Mouse (Mus musculus): ENCODE results near the gene Akap1. TPM values are rescaled to one million over a fixed set of nuclear protein-coding genes. Genes with fewer than 3 reads are reported as not detected.

Gene Akap1
- total and polyA plus RNA-seq, 3 experiments = 10.9 to 18.8 (median 12.0) TPM

GRCm38 (mm10) chr11:88873667-88874030 lies 9.3 kb upstream of the Akap1 start:
- Histone ChIP-seq H3K36me3 (replicated peaks) (no peaks in the 10 kb centered on the region), H3K9me3 (replicated peaks) (no peaks in the 10 kb centered on the region), H3K4me3 (ENCODE audit: low read depth, low read length) (no peak overlapping the region), H3K27me3 (ENCODE audit: insufficient read depth, low read length) (peaks cover 35% of the 10 kb centered on the region), H3K4me1 (ENCODE audit: insufficient read depth, low read depth, low read length) (no peaks in the 10 kb centered on the region)
- TF ChIP-seq CTCF (IDR thresholded peaks at IDR 0.05; ENCODE audit: low read depth, low read length) (no peak), GATA1 (IDR thresholded peaks at IDR 0.05; ENCODE audit: borderline replicate concordance, low read length) (no peak), POLR2AphosphoS5 (IDR thresholded peaks at IDR 0.05; ENCODE audit: insufficient replicate concordance, low read depth, low read length) (no peak), GATA2 (IDR thresholded peaks at IDR 0.05; ENCODE audit: borderline replicate concordance, low read depth, low read length) (no peak), TAL1 (conservative IDR thresholded peaks at IDR 0.05; ENCODE audit: low read depth, low read length) (no peak)
- DNase-seq (ENCODE audit: low spot score) = no peak
- ATAC-seq (ENCODE audit: extremely low read depth, insufficient number of reproducible peaks, low FRiP score, poor library complexity, severe bottlenecking) = no peak

GRCm38 (mm10) chr11:88873027-88873666 lies 8.8 kb upstream of the Akap1 start:
- peaks cover 38% of the 10 kb centered on the region for H3K27me3 ChIP-seq (ENCODE audit: insufficient read depth, low read length)
- H3K36me3 ChIP-seq (replicated peaks) = no peaks in the 10 kb centered on the region
- no peak overlapping the region for H3K4me3 ChIP-seq (ENCODE audit: low read depth, low read length)
- DNase-seq (ENCODE audit: low spot score) (no peak), ATAC-seq (ENCODE audit: extremely low read depth, insufficient number of reproducible peaks, low FRiP score, poor library complexity, severe bottlenecking) (no peak)
- H3K9me3 ChIP-seq (replicated peaks) = no peaks in the 10 kb centered on the region
- TF ChIP-seq GATA2 (IDR thresholded peaks at IDR 0.05; ENCODE audit: borderline replicate concordance, low read depth, low read length) = no peak
- no peak for TF ChIP-seq POLR2AphosphoS5 (IDR thresholded peaks at IDR 0.05; ENCODE audit: insufficient replicate concordance, low read depth, low read length)
- TF ChIP-seq GATA1 (IDR thresholded peaks at IDR 0.05; ENCODE audit: borderline replicate concordance, low read length) = no peak
- TF ChIP-seq TAL1 (conservative IDR thresholded peaks at IDR 0.05; ENCODE audit: low read depth, low read length) = no peak
- no peak for TF ChIP-seq CTCF (IDR thresholded peaks at IDR 0.05; ENCODE audit: low read depth, low read length)
- H3K4me1 ChIP-seq (ENCODE audit: insufficient read depth, low read depth, low read length) = no peaks in the 10 kb centered on the region

GRCm38 (mm10) chr11:88869443-88869842 lies 5.1 kb upstream of the Akap1 start:
- TF ChIP-seq GATA2 (IDR thresholded peaks at IDR 0.05; ENCODE audit: borderline replicate concordance, low read depth, low read length) (no peak), CTCF (IDR thresholded peaks at IDR 0.05; ENCODE audit: low read depth, low read length) (no peak), POLR2AphosphoS5 (IDR thresholded peaks at IDR 0.05; ENCODE audit: insufficient replicate concordance, low read depth, low read length) (no peak), TAL1 (conservative IDR thresholded peaks at IDR 0.05; ENCODE audit: low read depth, low read length) (no peak), GATA1 (IDR thresholded peaks at IDR 0.05; ENCODE audit: borderline replicate concordance, low read length) (no peak)
- DNase-seq (ENCODE audit: low spot score) = no peak
- H3K4me3 ChIP-seq (ENCODE audit: low read depth, low read length) = no peak overlapping the region
- H3K9me3 ChIP-seq (replicated peaks) = no peaks in the 10 kb centered on the region
- H3K27me3 ChIP-seq (ENCODE audit: insufficient read depth, low read length) = peaks cover 39% of the 10 kb centered on the region
- H3K4me1 ChIP-seq (ENCODE audit: insufficient read depth, low read depth, low read length) = peaks cover 7% of the 10 kb centered on the region
- H3K36me3 ChIP-seq (replicated peaks) = no peaks in the 10 kb centered on the region
- ATAC-seq (ENCODE audit: extremely low read depth, insufficient number of reproducible peaks, low FRiP score, poor library complexity, severe bottlenecking) = no peak

- ATAC-seq (ENCODE audit: extremely low read depth, insufficient number of reproducible peaks, low FRiP score, poor library complexity, severe bottlenecking) (no peak), DNase-seq (ENCODE audit: low spot score) (peak; percentile 64)
- TF ChIP-seq CTCF (IDR thresholded peaks at IDR 0.05; ENCODE audit: low read depth, low read length) (no peak), POLR2AphosphoS5 (IDR thresholded peaks at IDR 0.05; ENCODE audit: insufficient replicate concordance, low read depth, low read length) (no peak), GATA1 (IDR thresholded peaks at IDR 0.05; ENCODE audit: borderline replicate concordance, low read length) (no peak), GATA2 (IDR thresholded peaks at IDR 0.05; ENCODE audit: borderline replicate concordance, low read depth, low read length) (no peak), TAL1 (conservative IDR thresholded peaks at IDR 0.05; ENCODE audit: low read depth, low read length) (no peak)
- Histone ChIP-seq H3K4me3 (ENCODE audit: low read depth, low read length) (peak overlapping the region; percentile 81), H3K36me3 (replicated peaks) (peaks cover 23% of the 10 kb centered on the region), H3K27me3 (ENCODE audit: insufficient read depth, low read length) (peaks cover 15% of the 10 kb centered on the region), H3K4me1 (ENCODE audit: insufficient read depth, low read depth, low read length) (peaks cover 40% of the 10 kb centered on the region), H3K9me3 (replicated peaks) (no peaks in the 10 kb centered on the region)
These were observed 405 bp downstream of the Akap1 start for GRCm38 (mm10) chr11:88863904-88864457.

- Histone ChIP-seq H3K36me3 (replicated peaks) (peaks cover 25% of the 10 kb centered on the region), H3K4me1 (ENCODE audit: insufficient read depth, low read depth, low read length) (peaks cover 40% of the 10 kb centered on the region), H3K9me3 (replicated peaks) (no peaks in the 10 kb centered on the region), H3K4me3 (ENCODE audit: low read depth, low read length) (peak overlapping the region; percentile 81), H3K27me3 (ENCODE audit: insufficient read depth, low read length) (peaks cover 9% of the 10 kb centered on the region; the same call in 1 of the 2 replicates)
- DNase-seq (ENCODE audit: low spot score) = peak; percentile 23
- TF ChIP-seq GATA2 (IDR thresholded peaks at IDR 0.05; ENCODE audit: borderline replicate concordance, low read depth, low read length) = no peak
- no peak for TF ChIP-seq TAL1 (conservative IDR thresholded peaks at IDR 0.05; ENCODE audit: low read depth, low read length)
- no peak for TF ChIP-seq CTCF (IDR thresholded peaks at IDR 0.05; ENCODE audit: low read depth, low read length)
- TF ChIP-seq GATA1 (IDR thresholded peaks at IDR 0.05; ENCODE audit: borderline replicate concordance, low read length) = no peak
- no peak for TF ChIP-seq POLR2AphosphoS5 (IDR thresholded peaks at IDR 0.05; ENCODE audit: insufficient replicate concordance, low read depth, low read length)
- ATAC-seq (ENCODE audit: extremely low read depth, insufficient number of reproducible peaks, low FRiP score, poor library complexity, severe bottlenecking) = no peak
These were observed 1.1 kb downstream of the Akap1 start for GRCm38 (mm10) chr11:88863071-88863903.

- Histone ChIP-seq H3K9me3 (replicated peaks) (no peaks in the 10 kb centered on the region), H3K36me3 (replicated peaks) (peaks cover 28% of the 10 kb centered on the region), H3K27me3 (ENCODE audit: insufficient read depth, low read length) (peaks cover 4% of the 10 kb centered on the region; the same call in 1 of the 2 replicates), H3K4me3 (ENCODE audit: low read depth, low read length) (no peak overlapping the region; the same call in 1 of the 2 replicates), H3K4me1 (ENCODE audit: insufficient read depth, low read depth, low read length) (peaks cover 42% of the 10 kb centered on the region)
- TF ChIP-seq CTCF (IDR thresholded peaks at IDR 0.05; ENCODE audit: low read depth, low read length) (no peak), POLR2AphosphoS5 (IDR thresholded peaks at IDR 0.05; ENCODE audit: insufficient replicate concordance, low read depth, low read length) (no peak), GATA1 (IDR thresholded peaks at IDR 0.05; ENCODE audit: borderline replicate concordance, low read length) (no peak), GATA2 (IDR thresholded peaks at IDR 0.05; ENCODE audit: borderline replicate concordance, low read depth, low read length) (no peak), TAL1 (conservative IDR thresholded peaks at IDR 0.05; ENCODE audit: low read depth, low read length) (no peak)
- no peak for DNase-seq (ENCODE audit: low spot score)
- no peak for ATAC-seq (ENCODE audit: extremely low read depth, insufficient number of reproducible peaks, low FRiP score, poor library complexity, severe bottlenecking)
These were observed 2.0 kb downstream of the Akap1 start for GRCm38 (mm10) chr11:88862355-88862754.

Data from G1E (cell line).